Comparison of ENCODE assay signal across 10 mouse cellular contexts in the genomic region with DNA sequence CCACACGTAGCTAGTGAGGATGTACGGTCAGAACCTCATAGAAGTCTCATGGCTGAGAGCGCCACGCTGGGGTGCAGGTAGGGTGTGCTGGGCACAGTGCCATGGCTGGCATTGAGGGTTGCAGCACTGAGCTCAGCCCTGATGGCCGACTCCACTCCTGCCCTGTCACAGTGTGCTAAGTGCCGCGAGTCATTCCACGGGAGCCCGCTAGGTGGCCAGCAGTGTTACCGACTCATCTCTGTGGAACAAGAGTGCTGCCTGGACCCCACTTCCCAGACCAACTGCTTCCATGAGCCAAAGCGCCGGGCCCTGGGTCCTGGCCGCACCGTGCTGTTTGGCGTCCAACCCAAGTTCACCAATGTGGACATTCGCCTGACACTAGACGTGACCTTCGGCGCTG. TPM values are rescaled to one million over a fixed set of nuclear protein-coding genes. Genes with fewer than 3 reads are reported as not detected.
DNase-seq lines count a peak whose midpoint lies in the region; TF ChIP-seq lines count a peak whose summit lies in the region.
"Had no signal": no experiment of that assay in that cellular context is flagged by ENCODE, and none has a peak within 500 bp of the region (broad histone marks: within the 10 kb centered on the region; RNA-seq: fewer than 3 reads in every experiment).

No protein-coding gene starts in this region.

- no peak overlapping the region for H3K27ac ChIP-seq in left cerebral cortex, adult 2 months
- H3K27ac ChIP-seq: heart, embryonic 13.5 days; neural tube, embryonic 12.5 days had no signal

- no peak overlapping the region for H3K4me3 ChIP-seq in left cerebral cortex, adult 2 months
- H3K4me3 ChIP-seq: heart, embryonic 13.5 days; neural tube, embryonic 12.5 days had no signal

- DNase-seq in adrenal gland, adult (ENCODE audit: inconsistent age in 2 of 2, low spot score in 1 of 2), result peak; percentile 56 to 78
- DNase-seq in adrenal gland, postnatal 4 days (ENCODE audit: low spot score in 2 of 2), result no peak
- DNase-seq in left cerebral cortex, adult 2 months (ENCODE audit: extremely low spot score in 1 of 2, low spot score in 2 of 2), result no peak
- DNase-seq in left cerebral cortex, postnatal 36 days (ENCODE audit: low spot score in 2 of 2), result no peak
- DNase-seq in cerebellum, adult 11-12 months, result peak; percentile 85
- peak; percentile 49 for DNase-seq in lung, postnatal 10 days
- no peak for DNase-seq in ovary, postnatal 36 days (ENCODE audit: low spot score)
- no peak for DNase-seq in right cerebral cortex, postnatal 25 days

- intact Hi-C loops in left cerebral cortex, adult 2 months (cut with DNase I), result no loop called here
- intact Hi-C loops in left cerebral cortex, postnatal 36 days (cut with DNase I), result loop anchor here (5.0 kb wide), 1 partner anchor 36 kb away; no protein-coding TSS in a partner anchor

- peak; percentile 39 for TF ChIP-seq CTCF in left cerebral cortex, adult 2 months (IDR thresholded peaks at IDR 0.05)

RNA-seq across cellular contexts. Expression of gene Cnfn, which starts 6.4 kb away (rescaled TPM):
- total RNA-seq in adrenal gland, postnatal 4 days (2021), result not detected
- total RNA-seq in left cerebral cortex, adult 2 months (2021), result not detected
- total RNA-seq in left cerebral cortex, postnatal 36 days (2021), result not detected

RNA-seq across cellular contexts. Expression of gene Lipe, which starts 35.4 kb away (rescaled TPM):
- 100 to 1,000 TPM; 139 to 178 TPM for total RNA-seq in adrenal gland, postnatal 4 days (2021)
- 1 to 10 TPM; 7.5 to 7.8 TPM for total RNA-seq in left cerebral cortex, adult 2 months (2021)
- total RNA-seq in left cerebral cortex, postnatal 36 days (2021), result 10 to 100 TPM in 1 of 2 experiments, 1 to 10 TPM in 1; 6.0 to 11.2 TPM

RNA-seq across cellular contexts. Expression of gene Megf8, which starts 46.2 kb away (rescaled TPM):
- 10 to 100 TPM; 51.4 to 55.6 TPM for total RNA-seq in adrenal gland, postnatal 4 days (2021)
- total RNA-seq in left cerebral cortex, adult 2 months (2021), result 100 to 1,000 TPM; 110 to 115 TPM
- 100 to 1,000 TPM; 108 to 110 TPM for total RNA-seq in left cerebral cortex, postnatal 36 days (2021)

RNA-seq across cellular contexts. Expression of gene Cxcl17, which starts 49.5 kb away (rescaled TPM):
- total RNA-seq in adrenal gland, postnatal 4 days (2021), result not detected
- total RNA-seq in left cerebral cortex, adult 2 months (2021), result not detected
- total RNA-seq in left cerebral cortex, postnatal 36 days (2021), result not detected

RNA-seq across cellular contexts. Expression of gene Tmem145, which starts 57.2 kb away (rescaled TPM):
- 1 to 10 TPM; 4.0 to 5.4 TPM for total RNA-seq in adrenal gland, postnatal 4 days (2021)
- 10 to 100 TPM; 51.8 to 59.3 TPM for total RNA-seq in left cerebral cortex, adult 2 months (2021)
- total RNA-seq in left cerebral cortex, postnatal 36 days (2021), result 10 to 100 TPM; 44.4 to 57.4 TPM

Comparison
In these comparisons a context has a peak if more than half of its experiments do, and no peak if none do; other contexts are left out.
1. DNase-seq: peak in adrenal gland, adult (2 of 2), cerebellum, adult 11-12 months (single experiment) and lung, postnatal 10 days (single experiment); none in adrenal gland, postnatal 4 days (0 of 2), left cerebral cortex, adult 2 months (0 of 2), left cerebral cortex, postnatal 36 days (0 of 2), ovary, postnatal 36 days (single experiment) and right cerebral cortex, postnatal 25 days (single experiment).
2. RNA of gene Lipe, which starts 35.4 kb away (total RNA-seq): 139 to 178 TPM in adrenal gland, postnatal 4 days; 6.0 to 11.2 TPM in left cerebral cortex, postnatal 36 days and 7.5 to 7.8 TPM in left cerebral cortex, adult 2 months; every median in the first group is over 10 times any median in the second.